Mouse (Mus musculus): ENCODE data around the gene Ctnnbip1. TPM values are rescaled to one million over a fixed set of nuclear protein-coding genes. Genes with fewer than 3 reads are reported as not detected.

The Ctnnbip1 gene
- polyA plus RNA-seq, 1 experiment from 2014 or later = 65.2 TPM

DNA sequence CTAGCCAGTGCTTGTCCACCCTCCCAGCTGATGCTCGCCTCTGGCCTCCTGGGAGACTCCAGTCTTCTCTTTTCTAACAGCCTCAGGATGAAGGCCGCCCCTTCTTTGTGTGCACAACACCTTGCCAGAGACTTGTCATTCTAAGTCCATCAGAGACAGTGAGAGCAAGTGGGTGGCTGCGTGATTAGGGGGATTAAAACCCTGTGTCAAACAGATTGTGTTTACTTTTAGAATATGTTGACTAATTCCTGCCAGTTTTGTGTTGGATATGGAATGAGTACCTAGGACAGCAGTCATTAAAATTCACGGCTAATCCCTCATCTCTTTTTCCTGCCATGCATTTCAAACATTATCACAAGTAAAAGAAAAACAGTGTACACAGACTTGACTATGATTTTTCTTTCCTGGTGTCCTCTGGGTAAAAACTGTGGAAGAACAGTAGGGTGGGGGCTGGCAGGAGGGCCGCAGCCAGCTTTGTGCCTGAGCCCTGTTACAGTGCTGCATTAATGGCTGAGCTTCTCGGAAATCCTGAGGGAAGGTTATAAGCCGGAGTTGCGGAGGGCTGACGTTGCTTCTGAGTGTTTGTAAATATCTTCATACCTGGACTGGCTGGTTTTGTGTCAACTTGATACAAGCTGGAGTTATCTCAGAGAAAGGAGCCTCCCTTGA lies 77.0 kb downstream of the Ctnnbip1 start:
- no peak overlapping the region for H3K9ac ChIP-seq (ENCODE audit: low read depth, low read length)
- no peaks in the 10 kb centered on the region for H3K4me1 ChIP-seq (replicated peaks; ENCODE audit: control insufficient read depth, insufficient read depth, low read length)
- no peak overlapping the region for H3K27ac ChIP-seq (ENCODE audit: low read depth, low read length)
- DNase-seq (ENCODE audit: low spot score) (no peak), ATAC-seq (ENCODE audit: low FRiP score) (no peak)
- H3K36me3 ChIP-seq (ENCODE audit: control insufficient read depth, insufficient read depth, low read length) = no peaks in the 10 kb centered on the region
- no peak overlapping the region for H3K4me3 ChIP-seq (ENCODE audit: low read depth, low read length)
- H3K9me3 ChIP-seq (ENCODE audit: control insufficient read depth, low read length) = no peaks in the 10 kb centered on the region
- H3K27me3 ChIP-seq (ENCODE audit: control insufficient read depth, insufficient read depth, low read length) = no peaks in the 10 kb centered on the region
- no peak overlapping the region for H3K4me2 ChIP-seq (replicated peaks; ENCODE audit: low read depth, low read length)
- 84% methylated on average over 9 of the region's 9 CpGs for WGBS

DNA sequence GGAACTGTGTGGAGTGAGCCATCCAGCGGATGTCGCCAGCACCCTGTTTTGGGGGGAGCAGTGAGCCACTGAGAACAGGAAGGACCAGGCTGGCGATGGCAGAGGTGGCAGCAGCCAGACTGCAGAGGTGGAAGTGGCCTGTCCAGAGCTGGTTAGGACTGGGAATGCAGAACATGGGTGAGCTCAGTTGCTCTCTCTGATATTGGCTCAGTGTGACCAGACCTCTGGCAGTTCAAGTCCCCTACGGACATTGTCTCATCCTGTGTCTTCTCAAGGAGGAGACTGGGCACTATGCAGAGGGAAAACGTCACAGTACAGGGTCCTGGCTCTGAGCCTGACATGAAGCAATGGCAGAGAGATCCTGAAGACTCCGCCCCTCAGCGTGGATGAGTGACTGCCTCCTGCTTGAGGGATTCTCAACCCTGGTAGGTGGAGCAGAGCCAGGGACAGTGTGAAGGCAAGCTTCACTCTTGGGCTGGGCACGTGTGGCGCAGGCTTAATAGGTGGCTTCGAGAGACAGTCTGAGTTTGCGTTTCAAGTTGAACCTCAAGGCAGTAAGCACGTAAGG lies 79.7 kb downstream of the Ctnnbip1 start:
- H3K4me2 ChIP-seq (replicated peaks; ENCODE audit: low read depth, low read length) = no peak overlapping the region
- H3K27me3 ChIP-seq (ENCODE audit: control insufficient read depth, insufficient read depth, low read length) = no peaks in the 10 kb centered on the region
- H3K27ac ChIP-seq (ENCODE audit: low read depth, low read length) = no peak overlapping the region
- no peak overlapping the region for H3K9ac ChIP-seq (ENCODE audit: low read depth, low read length)
- H3K4me3 ChIP-seq (ENCODE audit: low read depth, low read length) = no peak overlapping the region
- no peak for DNase-seq (ENCODE audit: low spot score)
- H3K36me3 ChIP-seq (ENCODE audit: control insufficient read depth, insufficient read depth, low read length) = no peaks in the 10 kb centered on the region
- 80% methylated on average over 12 of the region's 12 CpGs for WGBS
- H3K4me1 ChIP-seq (replicated peaks; ENCODE audit: control insufficient read depth, insufficient read depth, low read length) = no peaks in the 10 kb centered on the region
- no peaks in the 10 kb centered on the region for H3K9me3 ChIP-seq (ENCODE audit: control insufficient read depth, low read length)
- ATAC-seq (ENCODE audit: low FRiP score) = no peak

DNA sequence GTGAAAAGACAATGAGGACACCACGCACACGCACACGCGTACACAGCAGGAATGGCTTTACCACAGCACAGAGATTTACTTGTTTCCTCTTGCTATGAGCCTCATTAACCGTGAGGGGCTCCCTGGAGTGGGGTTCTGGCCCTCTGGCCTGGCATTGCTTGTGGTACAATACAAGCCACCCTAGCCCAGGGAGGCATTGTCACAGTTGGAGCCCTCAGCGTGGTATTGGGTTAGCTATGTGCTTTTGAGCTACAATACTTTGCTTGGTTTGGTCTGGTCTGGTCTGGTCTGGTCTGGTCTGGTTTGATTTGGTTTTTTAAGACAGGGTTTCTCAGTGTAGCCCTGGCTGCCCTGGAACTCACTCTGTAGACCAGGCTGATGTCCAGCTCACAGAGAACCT lies 81.5 kb downstream of the Ctnnbip1 start:
- no peaks in the 10 kb centered on the region for H3K4me1 ChIP-seq (replicated peaks; ENCODE audit: control insufficient read depth, insufficient read depth, low read length)
- H3K27ac ChIP-seq (ENCODE audit: low read depth, low read length) = no peak overlapping the region
- no peaks in the 10 kb centered on the region for H3K9me3 ChIP-seq (ENCODE audit: control insufficient read depth, low read length)
- H3K4me2 ChIP-seq (replicated peaks; ENCODE audit: low read depth, low read length) = no peak overlapping the region
- no peaks in the 10 kb centered on the region for H3K27me3 ChIP-seq (ENCODE audit: control insufficient read depth, insufficient read depth, low read length)
- H3K4me3 ChIP-seq (ENCODE audit: low read depth, low read length) = no peak overlapping the region
- H3K9ac ChIP-seq (ENCODE audit: low read depth, low read length) = no peak overlapping the region
- H3K36me3 ChIP-seq (ENCODE audit: control insufficient read depth, insufficient read depth, low read length) = no peaks in the 10 kb centered on the region
- ATAC-seq (ENCODE audit: low FRiP score) (no peak), DNase-seq (ENCODE audit: low spot score) (no peak)
- 90% methylated on average over 6 of the region's 6 CpGs for WGBS

DNA sequence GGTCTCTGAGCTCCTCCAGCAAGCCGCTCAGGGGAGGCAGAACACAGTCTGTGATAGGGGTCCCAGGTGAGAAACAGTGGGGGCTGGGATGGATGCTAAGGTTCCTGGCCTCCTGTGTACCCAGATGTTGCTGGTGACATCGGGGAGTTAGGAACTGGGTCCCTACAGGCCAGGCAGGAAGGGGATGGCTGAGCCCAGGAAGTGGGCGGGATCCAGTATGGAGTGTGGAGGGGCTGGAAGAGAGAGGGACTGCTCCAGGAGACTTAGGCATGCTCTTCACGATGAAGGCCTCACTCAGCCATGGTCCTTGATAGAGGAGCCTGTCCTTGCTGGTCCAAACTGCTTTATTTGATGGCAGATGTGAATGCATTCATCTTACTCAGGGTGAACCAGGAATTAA lies 82.1 kb downstream of the Ctnnbip1 start:
- Histone ChIP-seq H3K4me1 (replicated peaks; ENCODE audit: control insufficient read depth, insufficient read depth, low read length) (no peaks in the 10 kb centered on the region), H3K4me3 (ENCODE audit: low read depth, low read length) (no peak overlapping the region), H3K36me3 (ENCODE audit: control insufficient read depth, insufficient read depth, low read length) (no peaks in the 10 kb centered on the region), H3K4me2 (replicated peaks; ENCODE audit: low read depth, low read length) (no peak overlapping the region), H3K9ac (ENCODE audit: low read depth, low read length) (no peak overlapping the region), H3K9me3 (ENCODE audit: control insufficient read depth, low read length) (no peaks in the 10 kb centered on the region), H3K27me3 (ENCODE audit: control insufficient read depth, insufficient read depth, low read length) (no peaks in the 10 kb centered on the region), H3K27ac (ENCODE audit: low read depth, low read length) (no peak overlapping the region)
- 84% methylated on average over 4 of the region's 4 CpGs for WGBS
- DNase-seq (ENCODE audit: low spot score) (no peak), ATAC-seq (ENCODE audit: low FRiP score) (no peak)

DNA sequence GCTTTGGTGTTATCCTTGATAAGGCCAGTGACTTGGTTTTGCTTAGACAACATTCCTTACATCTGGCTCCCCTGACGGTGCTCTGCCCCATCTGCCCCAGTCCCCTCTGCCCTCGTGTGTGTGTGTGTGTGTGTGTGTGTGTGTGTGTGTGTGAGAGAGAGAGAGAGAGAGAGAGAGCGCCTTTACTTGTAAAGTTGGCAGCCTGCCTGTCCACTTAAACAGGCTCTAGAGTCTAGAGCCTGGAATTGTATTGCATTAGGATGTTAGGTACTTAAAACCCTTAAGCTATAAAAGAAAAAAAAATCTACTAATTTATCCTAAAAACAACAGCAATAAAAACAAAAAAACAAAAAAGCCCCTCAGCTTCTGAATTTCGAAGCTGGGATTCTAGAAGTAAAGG lies 83.4 kb downstream of the Ctnnbip1 start:
- H3K4me2 ChIP-seq (replicated peaks; ENCODE audit: low read depth, low read length) = no peak overlapping the region
- H3K4me1 ChIP-seq (replicated peaks; ENCODE audit: control insufficient read depth, insufficient read depth, low read length) = no peaks in the 10 kb centered on the region; the same call in 1 of the 2 replicates
- H3K36me3 ChIP-seq (ENCODE audit: control insufficient read depth, insufficient read depth, low read length) = no peaks in the 10 kb centered on the region
- H3K9me3 ChIP-seq (ENCODE audit: control insufficient read depth, low read length) = no peaks in the 10 kb centered on the region
- 45% methylated on average over 4 of the region's 4 CpGs for WGBS
- ATAC-seq (ENCODE audit: low FRiP score) (no peak), DNase-seq (ENCODE audit: low spot score) (no peak)
- no peak overlapping the region for H3K9ac ChIP-seq (ENCODE audit: low read depth, low read length)
- H3K4me3 ChIP-seq (ENCODE audit: low read depth, low read length) = no peak overlapping the region
- H3K27ac ChIP-seq (ENCODE audit: low read depth, low read length) = no peak overlapping the region
- no peaks in the 10 kb centered on the region for H3K27me3 ChIP-seq (ENCODE audit: control insufficient read depth, insufficient read depth, low read length)

DNA sequence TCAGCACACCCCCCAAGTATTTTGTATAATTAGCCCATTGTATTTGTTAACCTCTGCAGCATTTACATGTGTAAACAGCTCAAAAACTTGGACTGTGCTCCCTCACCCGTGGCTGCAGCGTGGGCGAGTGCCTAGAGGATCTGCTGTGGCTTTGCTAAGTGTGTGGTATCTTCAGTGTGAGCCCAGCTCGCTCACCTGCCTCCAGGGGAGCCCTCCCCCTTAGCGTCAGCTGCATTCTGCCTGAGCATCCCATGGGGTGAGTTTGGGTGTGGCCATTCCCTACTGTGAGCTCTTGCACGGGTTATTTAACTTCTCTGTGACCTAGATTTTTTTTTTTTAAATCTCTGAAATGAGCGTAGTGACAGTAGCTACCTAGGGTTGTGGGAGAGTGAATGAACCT lies 84.2 kb downstream of the Ctnnbip1 start:
- WGBS = 56% methylated on average over 7 of the region's 7 CpGs
- Histone ChIP-seq H3K4me1 (replicated peaks; ENCODE audit: control insufficient read depth, insufficient read depth, low read length) (peaks cover 2% of the 10 kb centered on the region), H3K36me3 (ENCODE audit: control insufficient read depth, insufficient read depth, low read length) (no peaks in the 10 kb centered on the region), H3K4me2 (replicated peaks; ENCODE audit: low read depth, low read length) (no peak overlapping the region), H3K27ac (ENCODE audit: low read depth, low read length) (no peak overlapping the region), H3K9ac (ENCODE audit: low read depth, low read length) (no peak overlapping the region), H3K9me3 (ENCODE audit: control insufficient read depth, low read length) (no peaks in the 10 kb centered on the region), H3K27me3 (ENCODE audit: control insufficient read depth, insufficient read depth, low read length) (no peaks in the 10 kb centered on the region), H3K4me3 (ENCODE audit: low read depth, low read length) (no peak overlapping the region)
- DNase-seq (ENCODE audit: low spot score) (no peak), ATAC-seq (ENCODE audit: low FRiP score) (no peak)

DNA sequence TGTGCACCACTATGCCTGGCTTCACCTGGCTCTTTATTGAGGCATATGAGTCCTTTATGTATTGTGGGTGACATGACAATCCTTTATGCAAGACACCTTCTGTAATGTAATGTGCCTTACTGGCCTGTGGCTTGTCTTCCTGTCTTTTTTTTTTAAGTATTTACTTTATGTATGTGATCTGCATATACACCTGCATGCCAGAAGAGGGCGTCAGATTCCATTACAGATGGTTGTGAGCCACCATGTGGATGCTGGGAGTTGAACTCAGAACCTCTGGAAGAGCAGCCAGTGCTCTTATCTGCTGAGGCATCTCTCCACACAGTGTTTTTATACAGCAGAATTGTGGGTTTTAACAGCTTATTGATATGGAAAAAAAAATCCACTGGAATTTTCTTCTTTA lies 85.8 kb downstream of the Ctnnbip1 start:
- Histone ChIP-seq H3K9ac (ENCODE audit: low read depth, low read length) (no peak overlapping the region), H3K36me3 (ENCODE audit: control insufficient read depth, insufficient read depth, low read length) (no peaks in the 10 kb centered on the region), H3K4me1 (replicated peaks; ENCODE audit: control insufficient read depth, insufficient read depth, low read length) (peaks cover 5% of the 10 kb centered on the region), H3K27ac (ENCODE audit: low read depth, low read length) (no peak overlapping the region), H3K9me3 (ENCODE audit: control insufficient read depth, low read length) (no peaks in the 10 kb centered on the region), H3K4me3 (ENCODE audit: low read depth, low read length) (no peak overlapping the region), H3K27me3 (ENCODE audit: control insufficient read depth, insufficient read depth, low read length) (no peaks in the 10 kb centered on the region), H3K4me2 (replicated peaks; ENCODE audit: low read depth, low read length) (no peak overlapping the region)
- 70% methylated on average over 1 of the region's 1 CpGs for WGBS
- DNase-seq (ENCODE audit: low spot score) (no peak), ATAC-seq (ENCODE audit: low FRiP score) (no peak)

DNA sequence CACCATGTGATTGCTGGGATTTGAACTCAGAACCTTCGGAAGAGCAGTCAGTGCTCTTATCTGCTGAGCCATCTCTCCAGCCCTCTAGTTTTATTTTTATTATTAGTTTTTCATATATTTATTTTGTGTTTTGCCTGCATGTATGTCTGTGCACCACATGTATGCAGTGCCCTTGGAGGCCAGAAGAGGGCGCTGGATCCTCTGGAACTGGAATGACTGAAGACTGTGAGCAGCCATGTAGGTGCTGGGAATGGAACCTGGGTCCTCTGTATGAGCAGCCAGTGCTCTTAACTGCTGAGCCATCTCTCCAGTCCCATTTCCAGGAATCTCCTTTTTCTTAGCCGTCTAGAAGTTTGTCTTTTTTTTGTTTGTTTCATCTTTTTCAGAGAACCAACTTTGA lies 86.5 kb downstream of the Ctnnbip1 start:
- Histone ChIP-seq H3K9ac (ENCODE audit: low read depth, low read length) (no peak overlapping the region), H3K36me3 (ENCODE audit: control insufficient read depth, insufficient read depth, low read length) (no peaks in the 10 kb centered on the region), H3K9me3 (ENCODE audit: control insufficient read depth, low read length) (no peaks in the 10 kb centered on the region), H3K27ac (ENCODE audit: low read depth, low read length) (no peak overlapping the region), H3K4me3 (ENCODE audit: low read depth, low read length) (no peak overlapping the region), H3K4me1 (replicated peaks; ENCODE audit: control insufficient read depth, insufficient read depth, low read length) (peaks cover 5% of the 10 kb centered on the region), H3K27me3 (ENCODE audit: control insufficient read depth, insufficient read depth, low read length) (no peaks in the 10 kb centered on the region), H3K4me2 (replicated peaks; ENCODE audit: low read depth, low read length) (no peak overlapping the region)
- WGBS = 80% methylated on average over 3 of the region's 3 CpGs
- ATAC-seq (ENCODE audit: low FRiP score) = no peak
- DNase-seq (ENCODE audit: low spot score) = no peak

DNA sequence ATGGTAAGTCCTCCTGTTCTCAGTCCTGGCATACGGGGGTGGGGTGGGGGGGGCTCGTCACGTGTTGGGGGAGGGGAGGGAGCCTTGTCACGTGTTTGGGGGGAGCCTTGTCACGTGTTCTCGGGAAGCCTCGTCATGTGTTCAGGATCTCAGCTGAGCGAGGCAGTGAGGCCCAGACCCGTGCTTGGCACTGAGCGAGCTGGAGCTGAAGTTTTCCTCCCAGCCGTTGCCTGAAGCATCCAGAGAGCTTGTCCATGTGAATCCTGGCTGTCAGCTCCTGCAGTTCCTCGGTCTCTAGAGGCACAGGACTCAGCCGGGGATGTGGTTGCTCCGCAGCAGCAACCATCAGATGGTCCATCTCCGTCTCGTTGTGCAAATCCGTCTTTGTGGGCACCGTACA lies 88.0 kb downstream of the Ctnnbip1 start:
- 76% methylated on average over 18 of the region's 18 CpGs for WGBS
- Histone ChIP-seq H3K4me2 (replicated peaks; ENCODE audit: low read depth, low read length) (no peak overlapping the region), H3K9ac (ENCODE audit: low read depth, low read length) (no peak overlapping the region), H3K4me1 (replicated peaks; ENCODE audit: control insufficient read depth, insufficient read depth, low read length) (peaks cover 5% of the 10 kb centered on the region), H3K36me3 (ENCODE audit: control insufficient read depth, insufficient read depth, low read length) (no peaks in the 10 kb centered on the region), H3K4me3 (ENCODE audit: low read depth, low read length) (no peak overlapping the region), H3K27ac (ENCODE audit: low read depth, low read length) (no peak overlapping the region), H3K27me3 (ENCODE audit: control insufficient read depth, insufficient read depth, low read length) (no peaks in the 10 kb centered on the region), H3K9me3 (ENCODE audit: control insufficient read depth, low read length) (no peaks in the 10 kb centered on the region)
- ATAC-seq (ENCODE audit: low FRiP score) = no peak
- no peak for DNase-seq (ENCODE audit: low spot score)
